Mouse (Mus musculus) telencephalon, adult 2 months (tissue): ENCODE data around the gene Grik1.

Source experiments
- DNase-seq: peaks from one replicate; pipeline ENCODE4 v3.0.0-alpha.2; 2011; ENCODE audit warnings: low read depth, low spot score

The Grik1 gene

DNA sequence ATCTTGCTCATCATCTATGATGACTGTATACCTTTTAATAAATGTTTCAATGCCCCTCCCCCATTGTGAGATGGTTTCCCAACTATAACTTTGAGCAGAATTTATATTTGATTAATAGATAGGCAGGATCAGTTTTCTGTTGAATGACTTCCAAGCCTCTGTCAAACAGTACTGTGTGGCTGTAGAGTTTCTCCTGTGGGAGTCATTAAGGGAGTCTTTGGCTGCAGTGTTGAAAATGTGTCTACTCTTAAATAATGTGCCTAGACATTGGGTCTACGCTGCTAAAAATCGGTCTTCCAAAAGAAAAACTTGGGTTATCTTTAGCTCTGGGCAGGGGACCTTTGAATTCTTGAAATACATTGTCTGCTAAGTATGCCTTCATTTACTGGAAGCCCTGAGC is 414.1 kb downstream of the Grik1 start:
- no peak for DNase-seq

DNA sequence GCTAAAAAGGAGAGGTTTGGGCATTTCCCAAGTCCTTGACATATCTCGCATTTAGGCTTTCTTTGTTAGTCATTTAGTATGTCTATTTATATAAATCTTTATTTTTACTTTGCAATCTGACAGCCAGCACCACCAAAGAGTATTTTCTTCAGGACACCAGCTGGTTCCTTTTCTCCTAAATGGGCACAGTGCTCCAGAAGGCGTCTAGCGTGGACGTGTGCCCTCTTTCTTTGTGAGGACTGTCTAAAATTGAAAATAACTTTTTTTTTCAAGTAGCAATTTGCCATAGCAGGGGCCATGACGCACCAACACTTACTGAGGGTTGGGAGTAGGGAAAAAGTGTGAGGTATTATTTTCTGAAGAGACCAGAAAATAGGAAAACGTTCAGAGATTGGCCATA is 425.5 kb downstream of the Grik1 start:
- DNase-seq = peak; percentile 56

DNA sequence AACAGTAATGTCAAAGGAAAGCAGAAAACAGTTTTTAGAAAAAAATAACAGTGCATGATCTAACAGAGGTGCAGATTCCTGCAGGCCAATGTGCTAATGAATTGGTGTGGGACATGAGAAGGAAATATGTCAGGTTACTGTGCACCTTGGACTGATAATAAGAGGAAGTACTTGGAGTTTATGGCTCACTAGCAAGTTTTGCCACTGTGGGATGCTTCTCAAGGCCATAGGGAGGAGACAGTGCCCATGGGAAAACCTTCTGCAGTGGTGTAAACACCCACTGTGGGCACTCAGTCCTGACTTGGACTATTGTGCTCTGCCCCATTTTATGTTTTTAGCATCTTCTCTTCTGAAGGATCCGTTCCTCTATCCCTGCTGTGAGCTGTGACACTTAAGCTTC is 428.3 kb downstream of the Grik1 start:
- no peak for DNase-seq

DNA sequence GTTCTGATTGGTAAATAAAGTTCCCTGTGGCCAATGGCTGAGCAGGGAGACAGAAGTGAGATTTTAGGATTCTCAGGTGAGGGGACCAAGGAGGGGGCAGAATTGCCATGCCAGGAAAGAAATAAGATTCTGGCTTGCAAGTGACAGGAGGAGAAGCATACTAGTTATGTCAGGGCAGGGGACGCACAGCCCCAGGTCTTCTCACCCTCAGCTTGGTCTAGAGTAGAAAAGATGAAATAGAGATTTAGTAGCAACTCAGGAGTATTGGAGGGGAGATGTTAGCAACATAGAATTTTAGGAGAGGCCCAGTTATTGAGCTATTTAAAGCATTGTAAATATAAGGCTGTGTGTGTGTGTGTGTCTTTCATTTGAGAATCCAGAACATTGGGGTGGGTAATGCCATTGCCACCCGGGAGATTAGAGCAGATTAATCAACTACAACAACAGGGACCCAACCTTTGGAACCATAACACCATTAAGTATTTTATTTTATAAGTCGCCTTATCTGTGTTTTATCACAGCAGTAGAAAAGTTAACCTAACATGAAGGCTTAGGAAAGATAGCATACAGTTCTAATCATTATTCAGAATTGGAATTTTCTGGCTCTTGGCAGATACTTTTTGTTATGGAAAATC is 436.5 kb downstream of the Grik1 start:
- no peak for DNase-seq

DNA sequence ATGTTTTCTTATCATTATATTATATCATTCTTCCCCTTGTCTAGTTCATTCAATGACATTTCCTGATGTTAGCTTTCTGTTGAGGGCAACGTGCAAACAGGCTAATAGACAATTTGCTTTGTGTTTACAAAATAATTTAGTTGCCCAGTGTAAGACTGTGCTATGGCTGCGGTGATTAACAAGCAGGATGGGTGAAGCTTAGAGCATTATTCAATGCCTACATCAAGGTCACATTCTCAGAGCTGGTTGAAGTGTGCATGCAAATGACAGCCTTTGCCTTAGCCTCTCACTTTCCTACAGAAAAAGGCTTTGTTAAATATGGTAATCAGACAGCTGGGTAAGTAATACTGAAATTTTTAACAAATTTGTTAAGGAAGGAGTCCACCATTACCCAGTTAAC is 438.5 kb downstream of the Grik1 start:
- DNase-seq = no peak

DNA sequence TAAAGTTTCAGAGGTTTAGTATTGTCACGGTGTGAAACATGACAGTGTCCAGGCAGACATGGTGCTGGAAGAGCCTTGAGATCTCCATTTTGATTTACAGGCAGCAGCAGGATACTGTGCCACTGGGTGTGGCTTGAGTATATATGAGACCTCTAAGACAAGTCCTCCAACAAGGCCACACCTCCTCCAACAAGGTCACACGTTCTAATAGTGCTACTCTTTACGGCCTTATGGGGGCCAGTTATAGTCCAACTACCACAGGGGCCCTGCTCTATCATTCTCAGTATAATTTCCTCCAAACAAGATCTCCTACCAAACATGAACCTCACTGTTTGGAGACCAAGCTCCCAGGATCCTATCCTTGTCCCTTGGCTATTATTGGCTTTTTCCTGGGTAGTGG is 441.3 kb downstream of the Grik1 start:
- DNase-seq = no peak
